Mouse (Mus musculus) CH12.LX (cell line): ENCODE measurements around the gene Lbx2. TPM values are rescaled to one million over a fixed set of nuclear protein-coding genes. Genes with fewer than 3 reads are reported as not detected.
A peak's percentile ranks its signal among the peaks of the same experiment; 100 is the strongest.

Experiments used
- DNase-seq: peaks from one replicate; pipeline ENCODE4 v3.0.0-alpha.2; 2013; ENCODE audit errors: extremely low read depth
- H3K27ac ChIP-seq: 2 replicates; pipeline ENCODE4 v1.5.1; 2012; ENCODE audit warnings: low read depth, mild to moderate bottlenecking, control low read depth, moderate library complexity; ENCODE audit not compliant: insufficient read depth
- H3K27me3 ChIP-seq: replicated peaks from 2 replicates; pipeline ENCODE3; 2012; ENCODE audit warnings: inconsistent platforms
- H3K36me3 ChIP-seq, 2 experiments: replicated peaks in 1 of 2; 2 replicates each; pipeline versions ENCODE3 to v1.6.1; 2012; ENCODE audit warnings: inconsistent platforms in 1 of 2, low read length in 1 of 2, mild to moderate bottlenecking in 1 of 2, mixed read lengths in 1 of 2, moderate library complexity in 1 of 2; ENCODE audit not compliant: control insufficient read depth in 1 of 2, insufficient read depth in 1 of 2
- H3K4me1 ChIP-seq, 2 experiments: 2 replicates each; pipeline ENCODE4 v1.6.1; 2012; ENCODE audit warnings: inconsistent platforms in 1 of 2, moderate library complexity in 1 of 2; ENCODE audit not compliant: insufficient read depth in 2 of 2, control insufficient read depth in 1 of 2
- H3K4me2 ChIP-seq: 2 replicates; pipeline ENCODE4 v1.6.1; 2012; ENCODE audit warnings: low read depth, mild to moderate bottlenecking, control low read depth; ENCODE audit not compliant: poor library complexity, insufficient read depth, severe bottlenecking
- H3K4me3 ChIP-seq, 3 experiments: fragments of 150-350 bp in 1 of 3; sonication (generic) in 1 of 3; replicated peaks in 1 of 3; 2 replicates each; pipeline versions ENCODE3 to v1.5.1; 2011 to 2012; ENCODE audit warnings: low read depth in 2 of 3, low read length in 2 of 3, mild to moderate bottlenecking in 2 of 3, moderate library complexity in 2 of 3, control low read depth in 1 of 3, improper control_type of control experiment in 1 of 3, inconsistent platforms in 1 of 3, mixed read lengths in 1 of 3; ENCODE audit not compliant: poor library complexity in 1 of 3
- H3K79me2 ChIP-seq: replicated peaks from 2 replicates; pipeline ENCODE4 v1.6.1; 2012; ENCODE audit warnings: mild to moderate bottlenecking, moderate library complexity; ENCODE audit not compliant: control insufficient read depth, poor library complexity, insufficient read depth, severe bottlenecking; ENCODE audit errors: extremely low read depth
- H3K9ac ChIP-seq: 2 replicates; pipeline ENCODE4 v1.6.1; 2012; ENCODE audit warnings: low read depth, mild to moderate bottlenecking, control low read depth, moderate library complexity; ENCODE audit not compliant: insufficient read depth
- H3K9me3 ChIP-seq: replicated peaks from 2 replicates; pipeline ENCODE3; 2012; ENCODE audit warnings: low read length, inconsistent platforms, mixed read lengths
- BHLHE40 ChIP-seq: IDR thresholded peaks from 2 replicates; pipeline ENCODE4 v1.6.1; 2011; ENCODE audit warnings: mild to moderate bottlenecking, low read depth, low read length, improper control_type of control experiment
- CHD1 ChIP-seq: IDR thresholded peaks from 2 replicates; pipeline ENCODE4 v1.6.1; 2012; ENCODE audit warnings: low read depth, low read length, improper control_type of control experiment, inconsistent platforms
- CTCF ChIP-seq, 2 experiments: IDR thresholded peaks in 1 of 2; conservative IDR thresholded peaks in 1 of 2; 2 replicates each; pipeline ENCODE4 v1.5.1; 2011 to 2012; ENCODE audit warnings: low read depth in 2 of 2, low read length in 2 of 2, improper control_type of control experiment in 1 of 2, inconsistent platforms in 1 of 2, mild to moderate bottlenecking in 1 of 2, moderate library complexity in 1 of 2
- ELF1 ChIP-seq: IDR thresholded peaks from 2 replicates; pipeline ENCODE4 v1.6.1; 2014; ENCODE audit warnings: low read depth, mild to moderate bottlenecking, inconsistent platforms, low read length, improper control_type of control experiment
- EP300 ChIP-seq: IDR thresholded peaks from 2 replicates; pipeline ENCODE4 v1.6.1; 2011; ENCODE audit warnings: low read length, improper control_type of control experiment
- ETS1 ChIP-seq: conservative IDR thresholded peaks from 2 replicates; pipeline ENCODE4 v1.6.1; 2012; ENCODE audit warnings: low read depth, mild to moderate bottlenecking, inconsistent platforms, low read length, improper control_type of control experiment, moderate library complexity
- HCFC1 ChIP-seq: IDR thresholded peaks from 2 replicates; pipeline ENCODE4 v1.6.1; 2012; ENCODE audit warnings: low read depth, mild to moderate bottlenecking, inconsistent platforms, low read length, improper control_type of control experiment
- IRF4 ChIP-seq: IDR thresholded peaks from 2 replicates; pipeline ENCODE4 v1.6.1; 2014; ENCODE audit warnings: low read depth, mild to moderate bottlenecking, inconsistent platforms, low read length, improper control_type of control experiment
- JUN ChIP-seq: IDR thresholded peaks from 2 replicates; pipeline ENCODE4 v1.6.1; 2011; ENCODE audit warnings: low read depth, mild to moderate bottlenecking, low read length, improper control_type of control experiment, moderate library complexity; ENCODE audit not compliant: insufficient read depth
- KAT2A ChIP-seq: IDR thresholded peaks from 2 replicates; pipeline ENCODE4 v1.6.1; 2012; ENCODE audit warnings: low read length, improper control_type of control experiment, inconsistent platforms; ENCODE audit not compliant: insufficient replicate concordance
- MAX ChIP-seq: IDR thresholded peaks from 2 replicates; pipeline ENCODE4 v1.6.1; 2011; ENCODE audit warnings: low read length, improper control_type of control experiment
- MEF2A ChIP-seq: IDR thresholded peaks from 2 replicates; pipeline ENCODE4 v1.6.1; 2014; ENCODE audit warnings: low read depth, mild to moderate bottlenecking, inconsistent platforms, low read length, improper control_type of control experiment, borderline replicate concordance
- MYC ChIP-seq: IDR thresholded peaks from 2 replicates; pipeline ENCODE4 v1.6.1; 2011; ENCODE audit warnings: low read depth, mild to moderate bottlenecking, improper control_type of control experiment, low read length
- NELFE ChIP-seq: IDR thresholded peaks from 2 replicates; pipeline ENCODE4 v1.6.1; 2011; ENCODE audit warnings: low read depth, low read length, improper control_type of control experiment
- NRF1 ChIP-seq: IDR thresholded peaks from 2 replicates; pipeline ENCODE4 v1.6.1; 2014; ENCODE audit warnings: low read depth, mild to moderate bottlenecking, inconsistent platforms, low read length, improper control_type of control experiment, moderate library complexity
- PAX5 ChIP-seq: IDR thresholded peaks from 2 replicates; pipeline ENCODE4 v1.6.1; 2012; ENCODE audit warnings: low read length, inconsistent platforms, mixed read lengths
- POLR2A ChIP-seq: IDR thresholded peaks from 2 replicates; pipeline ENCODE4 v1.6.1; 2011; ENCODE audit warnings: low read depth, mild to moderate bottlenecking, improper control_type of control experiment, low read length
- POLR2AphosphoS2 ChIP-seq: IDR thresholded peaks from 2 replicates; pipeline ENCODE4 v1.6.1; 2011; ENCODE audit warnings: low read depth, low read length, improper control_type of control experiment
- RAD21 ChIP-seq: IDR thresholded peaks from 2 replicates; pipeline ENCODE4 v1.6.1; 2011; ENCODE audit warnings: low read depth, mild to moderate bottlenecking, low read length, improper control_type of control experiment, moderate library complexity
- RCOR1 ChIP-seq: conservative IDR thresholded peaks from 2 replicates; pipeline ENCODE4 v1.6.1; 2012; ENCODE audit warnings: low read depth, mild to moderate bottlenecking, inconsistent platforms, low read length, improper control_type of control experiment
- SIN3A ChIP-seq: IDR thresholded peaks from 2 replicates; pipeline ENCODE4 v1.6.1; 2012; ENCODE audit warnings: low read length, improper control_type of control experiment, inconsistent platforms
- SMC3 ChIP-seq: IDR thresholded peaks from 2 replicates; pipeline ENCODE4 v1.6.1; 2011; ENCODE audit warnings: low read depth, low read length, improper control_type of control experiment
- UBTF ChIP-seq: IDR thresholded peaks from 2 replicates; pipeline ENCODE4 v1.6.1; 2012; ENCODE audit warnings: low read depth, mild to moderate bottlenecking, inconsistent platforms, low read length, improper control_type of control experiment, moderate library complexity
- USF2 ChIP-seq: conservative IDR thresholded peaks from 2 replicates; pipeline ENCODE4 v1.6.1; 2011; ENCODE audit warnings: low read depth, low read length, improper control_type of control experiment
- ZC3H11A ChIP-seq: IDR thresholded peaks from 2 replicates; pipeline ENCODE4 v1.6.1; 2012; ENCODE audit warnings: low read depth, mild to moderate bottlenecking, inconsistent platforms, low read length, improper control_type of control experiment
- ZMIZ1 ChIP-seq: IDR thresholded peaks from 2 replicates; pipeline ENCODE4 v1.6.1; 2012; ENCODE audit warnings: low read depth, mild to moderate bottlenecking, inconsistent platforms, low read length, improper control_type of control experiment
- ZNF384 ChIP-seq: IDR thresholded peaks from 2 replicates; pipeline ENCODE4 v1.6.1; 2012; ENCODE audit warnings: low read depth, low read length, improper control_type of control experiment, inconsistent platforms
- dilution Hi-C: fragments of 300-500 bp; cut with MboI; formaldehyde crosslinking; loops from 2 replicates; pipeline ENCODE4 v1.14.3; 2020; ENCODE audit warnings: low sequenced_read_pairs; ENCODE audit not compliant: extremely low pct_unique_long_range_greater_than_20kb, extremely low pct_ligation_motif_present
- in situ Hi-C: fragments of 300-500 bp; cut with MboI; formaldehyde crosslinking; loops from 3 replicates; pipeline ENCODE4 v1.14.3; 2019; ENCODE audit warnings: low sequenced_read_pairs, low pct_ligation_motif_present, low pct_unique_long_range_greater_than_20kb, mixed read lengths
- polyA plus RNA-seq: library from polyadenylated mRNA; unstranded; fragments of >175 nt; gene quantifications from 2 replicates; pipeline ENCODE4 v1.2.1, GENCODE M21; 2012; ENCODE audit warnings: low read depth; ENCODE audit not compliant: insufficient read length
- total RNA-seq, 2 experiments: library from RNA; depleted of rRNA; stranded (reverse); fragments of 300-350 nt in 1 of 2; fragments of >200 nt in 1 of 2; gene quantifications; 2 replicates each; pipeline ENCODE4 v1.2.3; 2012 to 2014

The Lbx2 gene
- total and polyA plus RNA-seq, 3 experiments = 1.2 TPM; not detected in 2

DNA sequence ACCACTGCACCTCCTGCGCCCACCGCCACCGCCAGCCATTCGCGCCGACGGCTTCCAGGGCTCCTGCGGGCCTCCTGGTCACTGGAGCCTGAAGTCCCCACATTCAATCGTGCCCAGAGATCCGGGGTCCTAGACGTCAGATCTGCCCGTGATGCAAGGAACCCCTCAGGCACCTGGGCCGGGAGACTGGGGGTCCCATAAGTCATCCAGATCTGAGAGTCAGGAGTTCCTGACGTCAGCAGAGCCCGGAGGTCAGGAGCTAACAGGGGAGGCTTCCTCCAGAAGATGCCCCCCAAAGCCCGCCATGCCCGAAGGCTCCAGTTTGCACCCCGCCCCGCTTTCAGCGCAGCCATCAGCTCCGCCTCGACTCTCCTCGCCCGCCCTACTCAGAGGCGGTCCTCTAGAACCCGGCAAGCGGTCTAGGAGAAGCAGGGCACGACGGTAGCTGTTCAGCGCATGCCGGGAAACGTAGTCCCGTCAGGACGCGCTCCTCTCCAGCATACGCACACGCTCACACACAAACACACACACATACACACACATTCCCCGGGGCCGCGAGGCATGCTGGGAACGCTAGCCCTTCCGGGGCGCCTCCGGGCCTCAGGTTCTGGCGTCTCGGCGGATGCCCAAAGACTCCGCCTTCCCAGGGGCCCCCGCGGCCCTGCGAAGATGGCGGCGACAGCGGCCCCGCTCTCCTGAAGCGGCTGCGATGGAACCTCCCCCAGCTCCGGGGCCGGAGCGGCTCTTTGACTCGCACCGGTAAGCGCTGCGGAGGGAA lies 31.9 kb upstream of the Lbx2 start, which contains the start of gene Aup1 (continued):
- TF ChIP-seq POLR2AphosphoS2 (peak; percentile 81; the same call in 1 of the 2 replicates), ZC3H11A (no peak), RAD21 (no peak), NRF1 (peak; percentile 67), USF2 (no peak), CTCF (conservative IDR thresholded peaks at IDR 0.05 in 1 of 2, IDR thresholded peaks at IDR 0.05 in 1 of 2; ENCODE audit: low read depth in 2 of 2, low read length in 2 of 2) (no peak), BHLHE40 (peak; percentile 54; the same call in 1 of the 2 replicates), MYC (peak; percentile 83), IRF4 (peak; percentile 86), UBTF (peak; percentile 51; the same call in 1 of the 2 replicates), POLR2A (peak; percentile 88), ETS1 (0 out of 2 replicates have a peak, but pooled peaks have one; percentile 41), RCOR1 (no peak), JUN (no peak), ELF1 (peak; percentile 96), PAX5 (no peak)

DNA sequence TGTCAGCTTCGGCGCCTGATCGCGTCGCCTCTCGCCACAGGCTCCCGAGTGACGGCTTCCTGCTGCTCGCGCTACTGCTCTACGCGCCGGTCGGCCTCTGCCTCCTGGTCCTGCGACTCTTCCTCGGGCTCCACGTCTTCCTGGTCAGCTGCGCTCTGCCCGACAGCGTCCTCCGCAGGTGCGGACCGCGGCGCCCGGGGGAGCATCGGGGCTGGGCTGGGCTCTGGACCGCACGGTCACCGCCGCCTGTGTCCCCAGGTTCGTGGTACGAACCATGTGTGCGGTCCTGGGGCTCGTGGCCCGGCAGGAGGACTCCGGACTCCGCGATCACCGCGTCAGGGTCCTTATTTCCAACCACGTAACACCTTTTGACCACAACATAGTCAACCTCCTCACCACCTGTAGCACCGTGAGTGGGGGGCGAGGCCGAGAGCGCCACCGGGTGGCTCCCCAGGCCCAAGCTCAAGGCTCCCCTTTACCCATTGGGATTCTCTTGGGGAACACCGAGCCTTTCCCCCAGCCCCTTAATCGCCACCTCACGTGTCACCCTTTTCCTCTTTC lies 31.2 kb upstream of the Lbx2 start, which contains the start of gene Htra2:
Gene Htra2, minus strand, starts transcription at position 403 of the 561 bp plus-strand sequence.
- peaks cover 36 to 69% of the 10 kb centered on the region in 2 experiments for H3K36me3 ChIP-seq
- H3K27ac ChIP-seq = peak within 1 kb of the TSS; percentile 73
- peak within 1 kb of the TSS; percentile 93 for H3K9ac ChIP-seq
- H3K79me2 ChIP-seq = peaks cover 38% of the 10 kb centered on the region
- peaks cover 8 to 43% of the 10 kb centered on the region in 2 experiments for H3K4me1 ChIP-seq
- peak within 1 kb of the TSS; percentile 88 to 98 (median 96) for H3K4me3 ChIP-seq
- no peaks in the 10 kb centered on the region for H3K27me3 ChIP-seq
- no peaks in the 10 kb centered on the region for H3K9me3 ChIP-seq
- TF ChIP-seq MAX = peak; percentile 75
- no peak for TF ChIP-seq POLR2A
- no peak for TF ChIP-seq NELFE
- TF ChIP-seq ZMIZ1 = no peak
- TF ChIP-seq CTCF (conservative IDR thresholded peaks at IDR 0.05 in 1 of 2, IDR thresholded peaks at IDR 0.05 in 1 of 2; ENCODE audit: low read depth in 2 of 2, low read length in 2 of 2) = peak in 1 of 2 experiments; percentile 63; a peak in 2 of 4 replicates
- no peak for TF ChIP-seq KAT2A
- TF ChIP-seq EP300 = no peak
- TF ChIP-seq UBTF = 0 out of 2 replicates have a peak, but pooled peaks have one; percentile 13
- TF ChIP-seq IRF4 = peak; percentile 35; the same call in 1 of the 2 replicates
- TF ChIP-seq ZC3H11A = no peak
- no peak for TF ChIP-seq RCOR1
- no peak for TF ChIP-seq ELF1
- no peak for TF ChIP-seq HCFC1
- TF ChIP-seq ZNF384 = no peak
- no peak for TF ChIP-seq CHD1
- TF ChIP-seq RAD21 = peak; percentile 41
- TF ChIP-seq PAX5 = no peak
- TF ChIP-seq SMC3 = peak; percentile 72
- 0 out of 2 replicates have a peak, but pooled peaks have one; percentile 12 for TF ChIP-seq BHLHE40
- peak; percentile 2; the same call in 1 of the 2 replicates for TF ChIP-seq SIN3A
- TF ChIP-seq MEF2A = no peak
- no peak for DNase-seq
- peak within 1 kb of the TSS; percentile 93 for H3K4me2 ChIP-seq
- dilution Hi-C loops (no loop called here), in situ Hi-C loops (no loop called here)
